In the genomic region with DNA sequence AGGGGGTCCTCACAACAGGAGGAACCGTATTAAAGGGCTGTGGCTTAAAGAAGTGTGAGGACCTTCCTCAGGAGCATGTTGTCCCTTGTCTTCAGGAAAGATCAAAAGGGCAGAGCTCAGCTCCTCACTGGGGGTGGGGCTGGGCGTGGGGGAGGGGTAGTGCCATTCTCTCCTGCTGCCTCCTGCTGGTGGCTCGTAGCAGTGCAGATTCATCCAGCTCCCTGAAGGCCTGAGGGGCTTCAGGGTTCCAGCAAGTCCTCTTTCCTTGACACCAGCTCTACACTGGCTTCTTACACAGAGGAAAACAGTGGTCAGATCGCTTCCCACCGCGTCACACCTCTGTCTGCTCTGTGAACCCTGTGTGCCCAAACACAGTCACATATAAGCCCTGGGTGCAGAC, we compare ENCODE assay signal across 8 mouse cellular contexts. TPM values are rescaled to one million over a fixed set of nuclear protein-coding genes. Genes with fewer than 3 reads are reported as not detected.
DNase-seq lines count a peak whose midpoint lies in the region; ATAC-seq lines count a peak whose summit lies in the region.

No protein-coding gene starts in this region.

- peak; percentile 45 for DNase-seq in gastrocnemius, postnatal 10 days
- DNase-seq in gastrocnemius, adult 18-20 months (ENCODE audit: low spot score), result no peak
- peak; percentile 91 for DNase-seq in midbrain, embryonic 11.5 days (ENCODE audit: low spot score, missing footprints)
- peak; percentile 52 for DNase-seq in embryonic facial prominence, embryonic 10.5 days (ENCODE audit: low spot score)
- peak; percentile 43 for DNase-seq in splenic B cell, adult 2 months (ENCODE audit: low read depth, low spot score)
- no peak for DNase-seq in adrenal gland, adult 8-10 months
- DNase-seq in cerebellum, adult 11 months, result no peak

- H3K9ac ChIP-seq in midbrain, embryonic 11.5 days (ENCODE audit: low read length), result no peak overlapping the region
- no peak overlapping the region for H3K9ac ChIP-seq in midbrain, embryonic 16.5 days (ENCODE audit: low read depth, low read length)

- H3K4me2 ChIP-seq in midbrain, embryonic 11.5 days, result no peak overlapping the region
- H3K4me2 ChIP-seq in midbrain, embryonic 16.5 days (ENCODE audit: low read length), result no peak overlapping the region

- H3K36me3 ChIP-seq in midbrain, embryonic 11.5 days (ENCODE audit: control insufficient read depth, insufficient read depth, low read length), result no peaks in the 10 kb centered on the region
- peaks cover 2% of the 10 kb centered on the region; the same call in 1 of the 2 replicates for H3K36me3 ChIP-seq in midbrain, embryonic 16.5 days (ENCODE audit: control insufficient read depth, insufficient read depth, low read length)
- H3K36me3 ChIP-seq in embryonic facial prominence, embryonic 10.5 days (replicated peaks), result no peaks in the 10 kb centered on the region
- peaks cover 5% of the 10 kb centered on the region for H3K36me3 ChIP-seq in splenic B cell, adult 2 months (ENCODE audit: control insufficient read depth, insufficient read depth, low read length, poor library complexity, severe bottlenecking)

- ATAC-seq in midbrain, embryonic 11.5 days (ENCODE audit: low FRiP score), result no peak
- ATAC-seq in midbrain, embryonic 16.5 days, result no peak

- no peak overlapping the region for H3K4me3 ChIP-seq in midbrain, embryonic 11.5 days (ENCODE audit: low read depth, low read length)
- H3K4me3 ChIP-seq in midbrain, embryonic 16.5 days (ENCODE audit: low read depth, low read length), result no peak overlapping the region
- H3K4me3 ChIP-seq in embryonic facial prominence, embryonic 10.5 days, result no peak overlapping the region

- 36% methylated on average over 6 of the region's 6 CpGs for WGBS in midbrain, embryonic 11.5 days
- WGBS in midbrain, embryonic 16.5 days, result 39% methylated on average over 6 of the region's 6 CpGs
- WGBS in embryonic facial prominence, embryonic 10.5 days, result 32% methylated on average over 6 of the region's 6 CpGs

- H3K9me3 ChIP-seq in midbrain, embryonic 11.5 days (ENCODE audit: control insufficient read depth, low read length), result no peaks in the 10 kb centered on the region
- H3K9me3 ChIP-seq in midbrain, embryonic 16.5 days (replicated peaks; ENCODE audit: control insufficient read depth, low read length, poor library complexity, severe bottlenecking), result no peaks in the 10 kb centered on the region
- no peaks in the 10 kb centered on the region for H3K9me3 ChIP-seq in embryonic facial prominence, embryonic 10.5 days

- H3K27ac ChIP-seq in midbrain, embryonic 11.5 days (ENCODE audit: low read depth, low read length), result no peak overlapping the region
- H3K27ac ChIP-seq in midbrain, embryonic 16.5 days (ENCODE audit: low read length), result no peak overlapping the region
- H3K27ac ChIP-seq in embryonic facial prominence, embryonic 10.5 days (replicated peaks), result no peak overlapping the region

- no peaks in the 10 kb centered on the region for H3K4me1 ChIP-seq in midbrain, embryonic 11.5 days (ENCODE audit: control insufficient read depth, insufficient read depth, low read length)
- no peaks in the 10 kb centered on the region for H3K4me1 ChIP-seq in midbrain, embryonic 16.5 days (ENCODE audit: control insufficient read depth, insufficient read depth, low read length)
- peaks cover 7% of the 10 kb centered on the region for H3K4me1 ChIP-seq in embryonic facial prominence, embryonic 10.5 days

- H3K27me3 ChIP-seq in midbrain, embryonic 11.5 days (ENCODE audit: control insufficient read depth, insufficient read depth, low read length), result no peaks in the 10 kb centered on the region
- H3K27me3 ChIP-seq in midbrain, embryonic 16.5 days (ENCODE audit: control insufficient read depth, insufficient read depth, low read depth, low read length), result no peaks in the 10 kb centered on the region
- no peaks in the 10 kb centered on the region for H3K27me3 ChIP-seq in embryonic facial prominence, embryonic 10.5 days (replicated peaks; ENCODE audit: low read depth, poor library complexity, severe bottlenecking)
- no peaks in the 10 kb centered on the region for H3K27me3 ChIP-seq in splenic B cell, adult 2 months (ENCODE audit: control insufficient read depth, insufficient read depth, low read length, poor library complexity, severe bottlenecking)

RNA-seq across cellular contexts. Expression of a gene that starts 8.9 kb away (rescaled TPM):
- 1 to 10 TPM; 4.2 to 6.8 TPM for total RNA-seq in gastrocnemius, postnatal 10 days (2021)
- total RNA-seq in gastrocnemius, adult 18-20 months (2021), result 1 to 10 TPM; 4.6 to 5.3 TPM
- 1.9 and 2.4 TPM in 2 replicates for polyA plus RNA-seq in midbrain, embryonic 11.5 days (2014; fragmentation: Nextera tagmentation; extraction: Ambion mirVana)
- 2.9 and 4.0 TPM in 2 replicates for polyA plus RNA-seq in midbrain, embryonic 16.5 days (2015; fragmentation: Nextera tagmentation; extraction: Ambion mirVana)
- 2.2 and 3.1 TPM in 2 replicates for polyA plus RNA-seq in embryonic facial prominence, embryonic 10.5 days (2016; fragmentation: Nextera tagmentation; extraction: Ambion mirVana)
- total RNA-seq in adrenal gland, adult 8-10 months (2022), result 10 to 100 TPM; 19.6 to 26.5 (median 23.1) TPM

RNA-seq across cellular contexts. Expression of a gene that starts 18.6 kb away (rescaled TPM):
- 1 to 10 TPM; 2.4 to 2.7 TPM for total RNA-seq in gastrocnemius, postnatal 10 days (2021)
- total RNA-seq in gastrocnemius, adult 18-20 months (2021), result under 1 TPM; 0.07 to 0.09 TPM
- 38.6 and 43.7 TPM in 2 replicates for polyA plus RNA-seq in midbrain, embryonic 11.5 days (2014; fragmentation: Nextera tagmentation; extraction: Ambion mirVana)
- 3.4 and 4.2 TPM in 2 replicates for polyA plus RNA-seq in midbrain, embryonic 16.5 days (2015; fragmentation: Nextera tagmentation; extraction: Ambion mirVana)
- polyA plus RNA-seq in embryonic facial prominence, embryonic 10.5 days (2016; fragmentation: Nextera tagmentation; extraction: Ambion mirVana), result 53.2 and 54.3 TPM in 2 replicates
- 1 to 10 TPM in 3 of 4 experiments, under 1 TPM in 1; 0.61 to 1.5 (median 1.3) TPM for total RNA-seq in adrenal gland, adult 8-10 months (2022)

RNA-seq across cellular contexts. Expression of a gene that starts 19.4 kb away (rescaled TPM):
- total RNA-seq in gastrocnemius, postnatal 10 days (2021), result under 1 TPM; 0.20 to 0.31 TPM
- under 1 TPM; 0.68 to 0.69 TPM for total RNA-seq in gastrocnemius, adult 18-20 months (2021)
- 0.07 and 0.15 TPM in 2 replicates for polyA plus RNA-seq in midbrain, embryonic 11.5 days (2014; fragmentation: Nextera tagmentation; extraction: Ambion mirVana)
- 0.05 TPM in 1 of 2 replicates, not detected in the other for polyA plus RNA-seq in midbrain, embryonic 16.5 days (2015; fragmentation: Nextera tagmentation; extraction: Ambion mirVana)
- polyA plus RNA-seq in embryonic facial prominence, embryonic 10.5 days (2016; fragmentation: Nextera tagmentation; extraction: Ambion mirVana), result 0.04 TPM in 2 replicates
- total RNA-seq in adrenal gland, adult 8-10 months (2022), result 1 to 10 TPM in 2 of 4 experiments, under 1 TPM in 2; 0.49 to 1.6 (median 0.95) TPM

RNA-seq across cellular contexts. Expression of a gene that starts 29.5 kb away (rescaled TPM):
- 10 to 100 TPM; 27.5 to 30.7 TPM for total RNA-seq in gastrocnemius, postnatal 10 days (2021)
- total RNA-seq in gastrocnemius, adult 18-20 months (2021), result 10 to 100 TPM; 51.8 to 60.2 TPM
- polyA plus RNA-seq in midbrain, embryonic 11.5 days (2014; fragmentation: Nextera tagmentation; extraction: Ambion mirVana), result 18.1 and 21.8 TPM in 2 replicates
- polyA plus RNA-seq in midbrain, embryonic 16.5 days (2015; fragmentation: Nextera tagmentation; extraction: Ambion mirVana), result 18.9 and 26.3 TPM in 2 replicates
- 32.2 and 34.2 TPM in 2 replicates for polyA plus RNA-seq in embryonic facial prominence, embryonic 10.5 days (2016; fragmentation: Nextera tagmentation; extraction: Ambion mirVana)
- total RNA-seq in adrenal gland, adult 8-10 months (2022), result 10 to 100 TPM; 20.9 to 29.4 (median 22.4) TPM

RNA-seq across cellular contexts. Expression of a gene that starts 38.1 kb away (rescaled TPM):
- total RNA-seq in gastrocnemius, postnatal 10 days (2021), result 10 to 100 TPM; 21.5 to 27.2 TPM
- 1 to 10 TPM; 8.2 to 9.4 TPM for total RNA-seq in gastrocnemius, adult 18-20 months (2021)
- 29.9 and 33.5 TPM in 2 replicates for polyA plus RNA-seq in midbrain, embryonic 11.5 days (2014; fragmentation: Nextera tagmentation; extraction: Ambion mirVana)
- 58.5 and 59.5 TPM in 2 replicates for polyA plus RNA-seq in midbrain, embryonic 16.5 days (2015; fragmentation: Nextera tagmentation; extraction: Ambion mirVana)
- 38.9 and 42.5 TPM in 2 replicates for polyA plus RNA-seq in embryonic facial prominence, embryonic 10.5 days (2016; fragmentation: Nextera tagmentation; extraction: Ambion mirVana)
- 10 to 100 TPM; 21.8 to 49.7 (median 33.9) TPM for total RNA-seq in adrenal gland, adult 8-10 months (2022)

Comparison
In these comparisons a context has a peak if more than half of its experiments do, and no peak if none do; other contexts are left out.
1. DNase-seq: peak in gastrocnemius, postnatal 10 days (single experiment), midbrain, embryonic 11.5 days (single experiment), embryonic facial prominence, embryonic 10.5 days (single experiment) and splenic B cell, adult 2 months (single experiment); none in gastrocnemius, adult 18-20 months (single experiment), adrenal gland, adult 8-10 months (single experiment) and cerebellum, adult 11 months (single experiment).